Mouse (Mus musculus) frontal cortex, adult 2 months (tissue): ENCODE measurements at regions not wholly inside any gene's neighbourhood (a gene's known extent, or its start where the extent isn't known, plus 50 kb on each side); places are given as distances from the start of the nearest gene placed in this dataset.
A peak's percentile ranks its signal among the peaks of the same experiment; 100 is the strongest.
"Not testable (repeated sequence)": the region's sequence is repeated elsewhere in the genome, so short reads cannot be mapped to it uniquely, and the experiment has no call there.

Experiments used
- DNase-seq, 2 experiments: peaks; one replicate each; pipeline ENCODE4 v3.0.0; 2022; ENCODE audit warnings: low spot score in 1 of 2; ENCODE audit errors: extremely low spot score in 1 of 2

DNA sequence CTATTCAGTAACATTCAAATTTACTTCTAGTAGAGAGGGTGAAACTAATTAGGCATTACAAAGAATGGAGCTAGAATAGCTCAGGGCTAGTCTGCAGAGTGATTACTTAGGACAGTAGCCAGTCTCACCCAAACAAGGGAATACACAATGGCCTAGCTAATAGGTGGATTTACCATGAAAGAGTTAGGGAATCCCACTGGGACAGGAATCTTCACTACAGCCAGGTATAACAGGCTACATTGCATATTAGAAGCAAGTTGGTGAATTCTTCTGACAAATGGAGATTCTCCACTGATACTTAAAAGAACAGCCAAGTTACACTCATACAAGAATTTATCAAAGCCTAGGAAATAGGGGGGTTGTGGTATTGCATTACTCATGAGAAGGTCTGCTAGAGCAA lies 670.2 kb upstream of the Chrm3 start:
- DNase-seq = not testable (repeated sequence)

DNA sequence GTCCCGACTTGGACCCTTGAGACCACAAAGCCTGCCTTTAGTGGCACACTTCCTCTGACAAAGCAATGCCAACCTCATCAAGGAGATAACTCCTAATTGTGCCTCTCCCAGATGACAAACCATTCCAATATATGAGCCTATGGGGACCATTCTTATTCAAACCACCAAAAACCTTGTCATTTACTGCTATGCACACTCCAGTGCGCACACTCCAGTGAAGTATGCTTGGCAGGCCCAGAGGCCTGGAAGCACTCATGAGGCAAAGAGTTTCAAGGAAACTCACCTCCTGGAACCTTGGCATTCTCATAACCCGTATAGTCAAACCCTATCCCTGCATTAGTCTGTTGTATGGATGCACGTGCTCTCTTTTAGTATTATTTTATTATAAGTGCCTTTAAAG lies 669.7 kb upstream of the Chrm3 start:
- DNase-seq = no peak

DNA sequence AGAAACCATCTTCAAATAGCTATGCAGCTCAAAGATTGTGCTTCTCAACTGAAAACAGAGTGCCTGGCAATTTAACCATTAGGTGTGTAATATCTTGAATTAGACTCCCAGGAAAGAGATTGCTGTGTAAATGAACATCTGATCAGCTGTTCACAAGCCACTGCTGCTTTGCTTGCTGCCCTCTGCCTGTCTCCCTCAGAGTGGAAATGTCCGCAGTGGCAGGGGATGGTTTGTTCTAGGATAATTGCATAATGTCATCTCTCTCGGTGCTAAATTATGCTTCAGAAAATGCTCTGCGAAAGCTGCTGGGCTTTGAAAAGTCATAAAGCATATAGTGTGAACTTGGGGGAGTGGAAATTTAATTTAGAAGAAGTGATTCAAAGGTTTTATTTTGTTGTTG lies 665.3 kb upstream of the Chrm3 start:
- peak; percentile 4 to 25 for DNase-seq

DNA sequence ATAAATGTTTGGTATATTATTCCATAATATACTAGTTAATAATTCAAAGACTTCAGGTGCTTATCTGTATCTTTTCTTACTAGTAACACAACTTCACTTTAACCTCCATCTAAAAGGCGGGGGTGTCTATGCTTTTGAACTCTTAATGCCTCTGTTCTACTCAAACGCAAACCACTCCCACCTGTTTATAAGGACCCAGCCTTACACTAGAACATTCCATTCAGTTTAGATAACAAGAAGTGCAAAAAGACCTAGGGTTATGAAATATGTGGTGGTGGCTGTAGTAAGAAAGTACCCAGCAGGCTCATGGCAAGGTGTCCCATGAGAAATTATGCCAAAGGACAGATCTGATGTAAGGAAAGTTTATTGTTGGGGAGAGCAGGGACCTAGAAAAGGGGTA lies 663.8 kb upstream of the Chrm3 start:
- no peak for DNase-seq

DNA sequence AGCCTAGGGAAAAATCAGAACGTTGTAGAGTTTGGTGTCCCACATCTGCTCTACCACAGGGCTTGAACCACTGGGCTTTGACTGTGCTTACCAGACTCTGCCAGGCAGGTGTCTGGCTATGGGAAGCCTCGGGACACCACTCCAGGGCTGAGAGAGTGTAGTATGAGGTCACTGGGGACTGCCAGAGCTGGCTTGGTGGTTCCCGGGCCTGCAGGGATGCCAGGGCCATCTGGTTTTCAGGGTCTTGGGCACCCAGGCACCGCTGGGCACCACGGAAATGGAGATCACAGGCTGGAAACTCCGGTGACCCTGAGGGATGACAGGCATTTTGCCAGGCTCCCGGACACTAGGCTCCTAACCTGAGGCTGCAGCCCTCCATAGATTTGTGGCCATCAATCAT lies 656.9 kb upstream of the Chrm3 start:
- DNase-seq = no peak

DNA sequence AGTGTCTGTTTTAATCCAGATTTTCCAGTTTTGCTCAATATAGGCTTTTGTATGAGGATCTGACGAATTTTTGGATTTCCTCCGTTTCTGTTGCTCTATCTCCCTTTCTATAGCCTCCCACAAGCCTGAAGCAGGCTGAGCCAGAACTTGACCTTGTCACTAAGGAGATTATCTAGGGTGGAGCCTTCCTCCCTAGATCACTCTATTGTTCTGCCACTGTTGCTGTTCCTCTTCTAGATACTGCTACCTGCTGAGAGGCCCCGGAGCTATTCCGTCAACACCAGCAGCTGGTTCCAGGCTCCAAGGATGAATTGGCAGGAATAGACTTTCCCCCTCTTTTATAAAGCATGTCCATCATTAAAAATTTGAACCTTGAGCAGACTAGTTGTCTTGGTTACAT lies 644.7 kb upstream of the Chrm3 start:
- DNase-seq = no peak

DNA sequence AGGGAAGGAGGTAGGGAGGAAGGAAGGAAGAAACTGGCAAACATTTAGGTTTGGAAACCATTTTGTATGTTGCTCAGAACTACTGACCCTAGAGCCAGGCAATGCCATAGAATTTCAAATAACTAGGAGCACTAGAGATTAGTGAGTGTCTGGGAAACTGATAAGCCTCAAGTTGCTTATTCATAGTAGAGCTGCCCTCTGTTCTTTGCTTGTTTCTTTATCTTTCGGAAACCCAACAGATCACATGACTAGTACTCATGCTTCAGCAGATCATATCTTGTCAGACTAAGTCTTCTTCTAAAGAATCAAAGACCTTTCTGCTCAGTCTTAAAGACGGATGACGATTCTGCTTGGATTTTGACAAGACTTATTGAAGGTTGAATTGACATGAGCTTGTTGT lies 630.5 kb upstream of the Chrm3 start:
- no peak for DNase-seq

DNA sequence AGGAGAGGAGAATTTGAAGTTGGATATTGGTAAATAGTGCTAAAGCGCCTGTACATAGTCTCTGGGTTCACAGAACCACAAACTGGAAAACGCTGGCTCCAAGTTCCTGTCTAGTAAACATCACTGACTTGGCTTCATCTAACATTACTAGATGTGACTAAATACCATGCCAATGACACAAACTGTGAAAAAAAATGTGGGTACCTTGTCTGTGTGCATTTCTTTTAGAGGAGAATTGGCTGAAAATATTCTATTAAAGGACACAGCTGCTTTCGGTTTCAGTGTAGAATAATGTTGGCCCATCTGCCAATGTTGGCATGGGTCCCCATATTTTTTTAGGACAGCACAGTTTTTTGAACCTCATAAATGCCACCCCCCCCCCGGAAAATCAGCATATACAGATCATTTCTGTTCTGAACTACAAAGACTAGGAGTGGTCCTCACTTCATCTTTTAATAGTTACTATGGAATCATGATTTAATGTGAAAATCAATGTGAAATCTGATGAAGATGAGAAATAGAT lies 629.9 kb upstream of the Chrm3 start:
- peak in 1 of 2 experiments; percentile 2 for DNase-seq

DNA sequence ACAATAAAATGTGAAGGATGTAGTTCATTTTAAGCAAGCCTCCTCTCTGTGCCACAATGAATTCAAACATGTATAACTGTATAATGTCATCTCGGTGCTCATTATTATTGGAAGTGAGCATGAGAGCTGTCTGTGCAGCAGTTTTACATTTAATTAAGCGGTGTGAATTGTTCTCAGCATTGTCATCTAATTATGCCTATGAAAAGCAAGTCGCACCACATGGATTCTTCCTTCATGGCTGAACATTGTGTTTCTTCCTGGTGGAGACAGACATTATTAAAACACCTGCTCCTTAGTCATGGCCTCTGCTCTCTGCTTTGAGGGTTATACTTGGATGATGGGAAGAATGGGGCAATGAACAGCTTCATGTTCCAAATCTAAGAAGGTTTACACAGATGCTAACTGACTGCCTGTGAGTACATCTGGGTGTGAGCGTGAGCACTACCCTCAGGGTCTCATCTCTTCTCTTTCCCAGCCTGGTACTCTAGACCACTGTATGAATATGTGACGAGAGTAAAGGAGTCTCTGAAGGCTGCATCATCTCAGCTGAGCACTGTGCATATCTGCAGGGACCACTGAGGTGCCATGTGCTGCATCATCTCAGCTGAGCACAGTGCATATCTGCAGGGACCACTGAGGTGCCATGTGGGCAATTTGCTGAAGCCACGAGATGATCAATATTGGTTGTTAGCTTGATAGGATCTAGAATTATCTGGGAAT lies 628.6 kb upstream of the Chrm3 start:
- DNase-seq = no peak

DNA sequence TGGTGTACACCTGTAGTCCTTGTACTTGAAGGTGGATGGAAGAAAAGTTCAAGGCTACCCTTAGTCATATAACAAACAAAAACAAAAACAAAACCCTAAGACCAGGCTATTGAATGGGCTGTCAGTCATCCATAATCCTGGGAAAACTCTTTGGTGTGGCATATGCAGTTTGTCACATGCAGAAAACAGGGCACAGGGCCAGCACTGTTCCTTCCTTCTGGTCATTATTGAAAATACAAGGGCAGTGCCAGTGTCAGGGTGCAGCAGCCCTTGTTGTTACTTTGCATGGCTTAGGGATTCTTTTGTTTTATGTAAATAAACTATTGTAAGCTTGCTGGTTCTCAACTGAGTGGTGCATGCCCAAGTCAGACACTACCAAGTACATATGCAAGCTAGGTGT lies 623.1 kb upstream of the Chrm3 start:
- DNase-seq = no peak

DNA sequence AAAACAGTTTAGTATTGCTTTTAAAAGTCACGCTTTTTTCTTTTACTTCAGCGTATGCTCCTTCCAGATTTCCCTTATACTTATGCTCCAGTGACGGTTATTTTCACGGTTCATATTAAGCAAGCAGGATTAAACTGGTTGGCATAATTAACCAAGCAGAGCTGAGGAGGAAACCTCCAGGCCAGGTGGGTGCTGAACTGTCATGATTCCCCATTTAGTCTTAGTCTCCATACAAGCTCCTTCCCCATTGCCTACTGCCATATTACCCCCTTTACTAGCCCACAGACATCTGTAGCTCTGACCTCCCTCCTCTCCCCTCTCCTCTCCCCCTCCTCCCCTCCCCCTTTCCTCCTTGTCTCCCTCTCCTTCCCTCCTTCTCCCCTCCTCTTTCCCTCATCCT lies 621.9 kb upstream of the Chrm3 start:
- no peak for DNase-seq

DNA sequence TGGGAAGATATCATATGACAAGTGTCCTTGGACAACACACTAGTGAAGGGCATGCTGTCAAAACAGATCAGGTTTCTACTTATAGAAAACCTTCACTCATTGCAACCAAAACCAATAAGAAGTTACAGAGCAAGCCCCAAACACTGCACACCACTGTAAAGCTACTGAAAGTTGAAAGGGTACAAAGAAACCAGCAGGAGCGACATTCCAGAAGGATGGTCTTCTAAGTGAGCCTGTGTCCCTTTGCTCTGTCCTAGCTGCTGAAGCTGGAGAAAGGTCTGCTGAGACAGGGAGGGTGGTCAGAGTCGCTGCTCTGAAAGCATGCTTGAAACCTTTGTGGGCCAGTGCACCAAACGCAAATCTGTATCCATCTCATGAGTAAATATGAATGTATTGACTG lies 611.3 kb upstream of the Chrm3 start:
- no peak for DNase-seq

DNA sequence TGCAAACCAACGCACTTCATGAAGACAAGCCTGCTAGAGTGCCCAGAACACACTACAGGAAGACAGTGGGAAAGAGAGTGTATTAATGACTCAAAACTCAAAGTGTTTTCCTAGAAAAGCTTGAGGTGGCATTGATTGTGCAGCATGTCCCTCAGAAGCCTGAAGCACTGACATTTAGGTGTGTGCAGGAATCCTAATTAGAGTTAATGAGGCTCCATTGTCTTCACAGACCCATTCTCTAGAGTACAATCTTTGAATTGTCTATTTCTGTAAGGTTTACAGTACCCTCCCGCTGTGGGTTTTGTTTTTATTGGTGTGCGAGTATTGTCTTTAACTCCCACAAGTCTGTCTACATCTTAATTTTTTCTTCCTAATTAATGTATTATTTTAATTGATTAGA lies 610.1 kb upstream of the Chrm3 start:
- no peak for DNase-seq

DNA sequence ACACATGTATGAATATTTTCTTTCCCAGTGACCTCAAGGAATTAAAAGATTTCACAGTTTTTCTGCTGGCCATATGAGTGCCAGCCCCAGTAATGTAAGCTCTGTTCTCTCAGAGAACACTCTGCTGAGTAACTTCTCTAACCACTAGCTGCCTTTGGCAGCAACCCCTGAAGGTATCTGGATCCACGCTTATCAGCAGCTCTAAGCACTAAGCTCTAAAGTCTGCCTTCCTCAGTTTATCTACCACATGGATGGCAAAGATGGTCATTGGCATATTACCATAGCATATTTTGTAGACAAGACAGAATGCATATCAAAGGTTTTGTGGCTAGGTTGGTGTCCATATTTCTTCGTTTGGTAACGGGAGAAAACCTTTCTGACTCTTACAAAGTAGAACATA lies 592.3 kb upstream of the Chrm3 start:
- DNase-seq = no peak

DNA sequence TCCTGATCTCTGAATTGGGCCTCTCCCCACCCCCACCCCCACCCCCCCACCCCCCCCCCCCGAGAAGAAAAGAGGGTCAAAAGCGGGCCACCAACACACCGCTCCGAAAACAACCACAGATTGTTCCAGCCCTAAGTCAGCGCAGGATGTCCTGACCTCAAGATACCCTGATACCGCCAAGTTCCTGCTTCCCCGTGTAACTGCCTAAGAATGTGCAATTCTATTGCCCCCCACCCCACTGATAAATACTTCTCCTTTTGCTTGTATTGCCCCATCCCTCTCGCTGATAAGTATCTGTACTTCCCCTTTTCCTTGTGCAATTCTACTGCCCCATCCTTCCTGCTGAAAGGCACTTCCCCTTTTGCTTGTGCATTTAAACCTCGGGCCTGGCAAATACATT lies 590.0 kb upstream of the Chrm3 start:
- DNase-seq = not testable (repeated sequence)

DNA sequence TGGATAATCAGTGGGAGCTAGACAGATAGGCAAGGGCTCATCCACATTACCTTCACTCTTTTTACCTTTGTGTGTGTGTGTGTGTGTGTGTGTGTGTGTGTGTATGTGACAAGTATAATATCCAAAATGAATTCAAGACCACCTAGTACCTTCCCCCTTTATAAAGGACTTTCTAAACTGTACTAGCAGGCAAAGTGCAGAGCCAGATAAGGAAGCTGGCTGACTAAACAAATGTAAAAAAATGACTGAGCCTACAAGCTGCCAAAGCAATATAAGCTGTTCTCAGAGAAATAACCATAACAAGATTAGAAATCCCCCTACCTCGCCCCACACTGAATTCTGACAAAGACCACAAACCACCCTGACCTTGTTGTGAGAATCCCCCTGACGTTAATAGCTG lies 586.8 kb upstream of the Chrm3 start:
- no peak for DNase-seq

DNA sequence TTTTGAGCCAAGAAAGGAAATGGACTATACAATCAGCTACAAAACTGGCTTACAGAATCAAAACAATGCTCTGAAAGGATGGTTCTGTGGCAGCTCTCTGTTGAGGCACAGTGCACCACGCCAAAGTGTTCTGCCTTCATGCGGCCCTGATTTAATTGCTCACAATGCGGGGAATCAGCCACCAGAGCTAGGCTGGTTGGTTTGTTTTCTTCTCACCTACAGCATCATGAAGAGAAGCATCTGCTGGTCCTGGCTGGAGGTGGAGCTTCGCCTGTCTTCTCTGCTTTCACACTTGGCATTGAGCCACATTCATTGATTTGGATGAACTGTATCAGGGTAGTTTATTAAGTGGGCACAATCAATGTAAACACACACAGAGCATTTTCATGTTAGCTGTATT lies 583.2 kb upstream of the Chrm3 start:
- DNase-seq = peak in 1 of 2 experiments; percentile 1

DNA sequence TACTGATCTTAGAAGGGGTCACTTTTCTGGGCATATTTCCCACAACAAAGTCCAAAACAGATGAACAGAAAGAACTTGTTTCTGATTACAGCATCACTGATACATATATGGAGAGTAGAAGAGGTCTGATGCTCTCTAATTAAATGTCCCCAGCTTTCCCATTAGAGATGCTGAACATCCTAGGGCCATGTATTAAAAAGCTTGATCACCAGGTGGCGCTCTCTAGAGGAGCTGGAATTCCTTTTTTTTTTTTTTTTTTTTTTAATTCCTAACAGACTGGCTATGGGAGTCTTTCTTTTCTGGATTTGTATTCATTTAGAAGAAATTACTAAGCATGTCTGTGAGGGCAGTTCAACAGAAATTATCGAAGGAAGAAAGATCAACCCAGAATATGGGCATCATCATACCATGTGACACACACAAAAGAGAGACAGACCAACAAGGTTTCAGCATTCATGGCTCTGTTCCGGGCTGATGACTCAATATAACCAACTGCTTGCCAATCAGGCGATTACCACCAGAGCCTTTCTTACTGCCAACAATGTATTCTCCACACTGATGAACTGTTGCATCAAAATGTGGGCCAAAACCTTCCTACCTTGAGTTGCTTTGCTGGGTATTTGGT lies 581.5 kb upstream of the Chrm3 start:
- peak in 1 of 2 experiments; percentile 71 for DNase-seq

DNA sequence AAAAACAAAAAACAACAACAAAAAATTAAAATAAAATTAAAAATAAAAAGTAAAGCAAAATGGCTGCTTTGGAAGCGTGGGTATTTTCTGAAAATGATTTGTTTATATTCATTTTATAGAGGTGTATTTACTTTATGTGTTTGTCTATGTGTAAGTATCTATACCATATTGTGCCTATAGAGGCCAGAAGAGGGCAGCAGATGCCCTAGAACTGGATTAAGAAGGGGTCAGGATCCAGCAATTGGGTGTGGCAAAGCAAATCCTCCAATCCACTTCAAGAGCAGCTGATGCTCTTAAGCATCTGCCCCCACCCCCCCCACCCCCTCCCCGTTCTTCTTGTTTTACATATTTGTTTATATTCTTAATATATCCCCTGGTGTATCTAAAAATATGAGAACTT lies 577.6 kb upstream of the Chrm3 start:
- no peak for DNase-seq

DNA sequence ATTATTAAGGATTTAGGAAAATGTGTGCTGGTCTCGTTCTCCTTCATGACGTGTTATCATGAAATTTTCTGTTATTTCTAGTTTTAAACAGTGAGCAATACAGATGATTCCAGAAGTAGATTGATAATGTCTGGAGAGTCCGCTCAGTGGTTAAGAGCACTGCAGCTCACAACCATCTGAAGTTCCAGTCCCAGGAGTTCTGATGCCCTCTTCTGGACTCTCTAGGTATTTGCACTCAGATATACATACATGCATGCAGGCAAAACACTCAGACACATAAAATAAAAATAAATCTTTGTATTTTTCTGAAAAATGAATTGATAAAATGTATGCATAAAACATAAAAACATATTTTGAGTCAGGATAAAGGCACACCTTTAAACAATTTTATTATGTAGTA lies 570.1 kb upstream of the Chrm3 start:
- DNase-seq = no peak

DNA sequence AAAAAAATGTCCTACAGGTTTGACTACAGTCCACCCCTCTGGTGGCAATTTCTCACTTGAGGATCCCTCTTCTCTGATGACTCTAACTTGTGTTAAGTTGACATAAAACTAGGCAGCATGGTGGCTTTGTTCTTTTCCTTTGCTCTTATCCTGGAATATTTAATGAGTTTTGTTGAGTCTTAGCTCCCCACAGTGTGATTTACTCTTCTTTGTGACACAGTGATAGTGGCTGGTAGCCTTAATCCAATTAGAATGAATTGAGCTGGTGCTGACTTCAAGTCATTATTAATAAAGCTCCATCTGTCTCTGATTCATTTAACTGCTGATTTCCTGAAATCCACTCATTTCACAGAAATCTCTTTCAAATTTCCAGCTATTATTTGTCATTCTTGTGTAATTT lies 553.7 kb upstream of the Chrm3 start:
- no peak for DNase-seq

DNA sequence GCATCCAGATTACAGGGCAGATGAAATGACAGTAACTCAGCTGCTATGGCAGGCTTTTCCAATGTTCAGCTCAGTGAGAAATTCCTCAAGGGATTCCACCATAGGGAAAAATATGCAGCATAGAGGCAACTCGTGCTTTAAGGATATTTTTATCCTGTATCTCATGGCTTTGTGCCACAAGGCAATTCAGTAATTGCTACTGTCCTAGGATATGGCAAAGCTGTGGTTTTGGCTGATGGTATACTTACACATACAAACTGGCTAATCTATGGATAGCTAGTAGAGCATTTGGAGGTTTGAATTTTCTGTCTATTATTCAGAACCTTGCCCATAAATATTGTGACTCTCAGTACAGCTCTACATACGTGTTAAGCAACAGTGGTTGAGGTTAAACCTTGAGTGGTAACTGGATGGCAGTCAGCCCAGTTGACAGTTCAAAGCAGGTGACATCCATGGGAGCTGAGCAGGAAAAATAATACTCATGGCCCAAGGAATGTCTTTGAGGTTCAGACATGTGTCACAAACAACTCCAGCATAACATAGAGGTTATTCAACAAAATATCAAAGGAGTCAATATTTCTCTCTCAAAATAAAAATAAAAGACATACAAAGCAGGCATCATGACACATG lies 548.6 kb upstream of the Chrm3 start:
- DNase-seq = peak in 1 of 2 experiments; percentile 4
